Mouse (Mus musculus) spleen, adult 2 months (tissue): Measurements from ENCODE around the gene Lrrc8d.

Experiments used
- CTCF ChIP-seq: fragments of 200-500 bp; IDR thresholded peaks from 2 replicates; pipeline ENCODE4 v1.5.1; 2011; ENCODE audit warnings: mild to moderate bottlenecking, inconsistent platforms; ENCODE audit not compliant: insufficient read depth, insufficient read length, insufficient replicate concordance; ENCODE audit errors: extremely low read depth
- POLR2A ChIP-seq: fragments of 200-500 bp; IDR thresholded peaks from 2 replicates; pipeline ENCODE4 v1.6.1; 2011; ENCODE audit warnings: low read depth, low read length, inconsistent platforms

DNA sequence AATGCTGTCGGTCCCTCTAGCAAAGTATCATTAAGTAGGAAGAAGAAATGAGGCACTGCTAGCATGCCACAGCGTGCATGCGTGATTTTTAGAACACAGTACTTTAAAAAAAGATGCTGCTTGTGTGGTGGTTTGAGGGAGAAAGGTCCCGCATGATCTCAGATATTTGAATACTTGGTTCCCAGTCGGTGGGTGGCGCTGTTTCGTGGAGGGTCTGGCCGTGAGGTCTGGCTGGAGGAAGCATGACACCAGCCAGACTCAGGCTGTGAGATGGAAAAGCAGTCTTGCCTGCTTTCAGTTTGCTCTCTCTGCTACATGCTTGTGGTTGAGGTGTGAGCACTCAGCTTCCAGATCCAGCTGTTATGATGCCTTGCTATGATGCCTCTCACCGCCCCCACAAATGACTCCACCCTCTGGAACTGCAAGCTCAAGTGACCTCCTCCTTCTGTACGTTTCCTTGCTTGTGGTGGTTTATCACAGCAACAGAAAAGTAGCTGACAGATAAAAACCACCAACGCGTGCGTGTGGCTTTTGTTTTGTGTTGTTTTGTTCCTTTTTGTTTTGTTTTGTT is 140.1 kb downstream of the Lrrc8d start:
- no peak for TF ChIP-seq POLR2A
- TF ChIP-seq CTCF, result no peak
